Mouse (Mus musculus) cortical plate, adult 2 months (tissue): ENCODE data around the gene Zcchc4.

Experiments used
- CTCF ChIP-seq: fragments of 200-500 bp; IDR thresholded peaks from 2 replicates; pipeline ENCODE4 v1.5.1; 2011; ENCODE audit warnings: mild to moderate bottlenecking, control low read depth, low read length; ENCODE audit not compliant: insufficient read depth; ENCODE audit errors: extremely low read depth
- POLR2A ChIP-seq: fragments of 200-500 bp; IDR thresholded peaks from 2 replicates; pipeline ENCODE4 v1.6.1; 2011; ENCODE audit warnings: mild to moderate bottlenecking, low read length, control low read depth; ENCODE audit not compliant: insufficient read depth; ENCODE audit errors: extremely low read depth

GRCm38 (mm10) chr5:52834386-52834785 lies 59.2 kb downstream of the Zcchc4 start:
- no peak for TF ChIP-seq CTCF
- no peak for TF ChIP-seq POLR2A
